ENCODE assay signal across 8 mouse cellular contexts in the genomic region with DNA sequence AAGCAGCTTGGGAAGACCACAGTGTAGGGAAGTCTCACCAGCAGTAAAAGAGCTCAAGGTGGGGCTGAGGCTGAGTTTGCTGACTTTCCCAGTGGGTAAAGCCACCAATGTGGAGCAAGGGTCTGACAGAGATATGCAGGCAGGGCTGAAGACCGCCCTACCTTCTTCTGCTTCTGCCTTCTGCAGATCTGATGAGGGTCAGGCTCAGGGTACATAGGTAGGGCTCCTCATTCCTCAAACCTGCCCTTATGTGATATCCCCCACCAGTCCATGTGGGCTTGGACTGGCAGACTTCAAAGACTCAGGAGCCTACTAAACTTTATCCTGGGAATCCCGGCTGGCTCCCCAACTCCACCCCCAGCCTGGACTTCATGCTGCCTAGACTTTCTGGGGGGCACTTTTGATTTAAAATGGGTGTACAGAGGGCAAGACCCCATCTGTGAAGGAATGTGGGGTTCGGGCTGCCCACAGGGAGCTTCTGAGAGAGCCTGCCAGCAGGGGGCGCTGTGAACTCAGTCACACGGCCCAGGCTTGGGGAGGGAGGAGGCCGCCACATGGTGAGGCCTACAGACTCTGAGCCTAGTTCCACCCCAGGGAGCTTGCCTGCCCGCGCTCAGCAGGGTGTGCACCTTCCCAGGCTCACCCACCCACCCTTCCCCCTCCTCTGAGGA.
A peak's percentile ranks its signal among the peaks of the same experiment; 100 is the strongest.
DNase-seq lines count a peak whose midpoint lies in the region; ATAC-seq and TF ChIP-seq lines count a peak whose summit lies in the region.

No protein-coding gene starts in this region.

- no peak overlapping the region for H3K4me2 ChIP-seq in intestine, postnatal 0 days (replicated peaks; ENCODE audit: low read depth)
- no peak overlapping the region for H3K4me2 ChIP-seq in limb, embryonic 11.5 days (ENCODE audit: low read depth, severe bottlenecking)
- H3K4me2 ChIP-seq in midbrain, embryonic 13.5 days (replicated peaks), result no peak overlapping the region

- no peaks in the 10 kb centered on the region for H3K27me3 ChIP-seq in intestine, postnatal 0 days (replicated peaks; ENCODE audit: control insufficient read depth, insufficient read depth, low read length)
- no peaks in the 10 kb centered on the region for H3K27me3 ChIP-seq in limb, embryonic 11.5 days (ENCODE audit: control insufficient read depth, insufficient read depth, low read length)
- no peaks in the 10 kb centered on the region for H3K27me3 ChIP-seq in midbrain, embryonic 13.5 days

- intact Hi-C loops in gastrocnemius, postnatal 14 days (cut with DNase I; ENCODE audit: low total_unique reads), result loop anchor here (5.0 to 10.0 kb wide), 2 partner anchors 211 to 271 kb away; no protein-coding TSS in a partner anchor

- WGBS in intestine, postnatal 0 days, result 27% methylated on average over 8 of the region's 8 CpGs
- WGBS in limb, embryonic 11.5 days, result 19% methylated on average over 8 of the region's 8 CpGs
- 23% methylated on average over 8 of the region's 8 CpGs for WGBS in midbrain, embryonic 13.5 days

- no peak overlapping the region for H3K4me3 ChIP-seq in intestine, postnatal 0 days (ENCODE audit: low read depth, low read length)
- no peak overlapping the region for H3K4me3 ChIP-seq in limb, embryonic 11.5 days (ENCODE audit: low read depth, low read length)
- no peak overlapping the region for H3K4me3 ChIP-seq in midbrain, embryonic 13.5 days (replicated peaks)

- peaks cover 11% of the 10 kb centered on the region for H3K4me1 ChIP-seq in intestine, postnatal 0 days (replicated peaks; ENCODE audit: control insufficient read depth, insufficient read depth, low read length)
- H3K4me1 ChIP-seq in limb, embryonic 11.5 days (ENCODE audit: control insufficient read depth, insufficient read depth, low read length), result peaks cover 17% of the 10 kb centered on the region
- 0 out of 2 replicates have a peak, but pooled peaks cover 9% of the 10 kb centered on the region for H3K4me1 ChIP-seq in midbrain, embryonic 13.5 days (replicated peaks)

- peak; percentile 87 for DNase-seq in layer of hippocampus, adult 11-12 months (ENCODE audit: low spot score)
- DNase-seq in layer of hippocampus, adult 9-10 months (ENCODE audit: low spot score), result no peak
- peak; percentile 54 to 65 for DNase-seq in cerebellum, postnatal 4 days (ENCODE audit: low spot score in 2 of 2)
- DNase-seq in gastrocnemius, postnatal 14 days, result peak; percentile 91
- DNase-seq in limb, embryonic 11.5 days (ENCODE audit: low spot score), result peak; percentile 90
- DNase-seq in spleen, postnatal 14 days (ENCODE audit: low spot score in 2 of 2), result peak; percentile 90 to 97

- H3K9me3 ChIP-seq in intestine, postnatal 0 days (ENCODE audit: control insufficient read depth), result no peaks in the 10 kb centered on the region
- no peaks in the 10 kb centered on the region for H3K9me3 ChIP-seq in limb, embryonic 11.5 days (ENCODE audit: control insufficient read depth, low read length)
- H3K9me3 ChIP-seq in midbrain, embryonic 13.5 days, result no peaks in the 10 kb centered on the region

- peak; percentile 77 for ATAC-seq in intestine, postnatal 0 days
- peak; percentile 60 for ATAC-seq in limb, embryonic 11.5 days (ENCODE audit: insufficient number of reproducible peaks, low FRiP score, low TSS enrichment, low read depth)
- ATAC-seq in midbrain, embryonic 13.5 days, result peak; percentile 59; the same call in 1 of the 2 replicates

- no peaks in the 10 kb centered on the region for H3K36me3 ChIP-seq in intestine, postnatal 0 days (ENCODE audit: control insufficient read depth, insufficient read depth)
- no peaks in the 10 kb centered on the region for H3K36me3 ChIP-seq in limb, embryonic 11.5 days (ENCODE audit: control insufficient read depth, insufficient read depth, low read length)
- no peaks in the 10 kb centered on the region for H3K36me3 ChIP-seq in midbrain, embryonic 13.5 days

- no peak overlapping the region for H3K27ac ChIP-seq in intestine, postnatal 0 days (ENCODE audit: low read depth, low read length)
- no peak overlapping the region for H3K27ac ChIP-seq in limb, embryonic 11.5 days (replicated peaks; ENCODE audit: low read depth, low read length)
- no peak overlapping the region for H3K27ac ChIP-seq in midbrain, embryonic 13.5 days

- peak; percentile 96 for TF ChIP-seq CTCF in intestine, postnatal 0 days (IDR thresholded peaks at IDR 0.05; ENCODE audit: low read depth)

- H3K9ac ChIP-seq in intestine, postnatal 0 days (ENCODE audit: low read depth, low read length), result no peak overlapping the region
- H3K9ac ChIP-seq in limb, embryonic 11.5 days (ENCODE audit: low read length), result no peak overlapping the region
- H3K9ac ChIP-seq in midbrain, embryonic 13.5 days (replicated peaks), result no peak overlapping the region
